Mouse (Mus musculus): ENCODE data around the gene Tiam2. TPM values are rescaled to one million over a fixed set of nuclear protein-coding genes. Genes with fewer than 3 reads are reported as not detected.

Gene Tiam2
- total and polyA plus RNA-seq, 3 experiments: 5.9 to 9.5 (median 9.4) TPM

- DNase-seq (ENCODE audit: extremely low read depth): no peak
- dilution Hi-C loops (cut with MboI; ENCODE audit: extremely low pct_ligation_motif_present, extremely low pct_unique_long_range_greater_than_20kb, low sequenced_read_pairs) (no loop called here), in situ Hi-C loops (cut with MboI; ENCODE audit: low pct_ligation_motif_present, low pct_unique_long_range_greater_than_20kb, low sequenced_read_pairs) (no loop called here)
- Histone ChIP-seq H3K79me2 (replicated peaks; ENCODE audit: control insufficient read depth, extremely low read depth, insufficient read depth, poor library complexity, severe bottlenecking) (no peaks in the 10 kb centered on the region), H3K4me1 (ENCODE audit: control insufficient read depth in 1 of 2, insufficient read depth in 2 of 2) (no peaks in the 10 kb centered on the region), H3K27ac (ENCODE audit: insufficient read depth, low read depth) (no peak overlapping the region), H3K36me3 (replicated peaks in 1 of 2; ENCODE audit: control insufficient read depth in 1 of 2, insufficient read depth in 1 of 2, low read length in 1 of 2) (peaks cover 6 to 63% of the 10 kb centered on the region in 2 experiments), H3K27me3 (replicated peaks) (no peaks in the 10 kb centered on the region), H3K9ac (ENCODE audit: insufficient read depth, low read depth) (no peak overlapping the region), H3K4me3 (replicated peaks in 1 of 3; ENCODE audit: low read depth in 2 of 3, low read length in 2 of 3, poor library complexity in 1 of 3) (no peak overlapping the region), H3K9me3 (replicated peaks; ENCODE audit: low read length) (no peaks in the 10 kb centered on the region), H3K4me2 (ENCODE audit: insufficient read depth, low read depth, poor library complexity, severe bottlenecking) (no peak overlapping the region)
- TF ChIP-seq ELF1 (IDR thresholded peaks at IDR 0.05; ENCODE audit: low read depth, low read length) (no peak), MAFK (IDR thresholded peaks at IDR 0.05; ENCODE audit: insufficient replicate concordance, low read length) (no peak), TBP (conservative IDR thresholded peaks at IDR 0.05; ENCODE audit: low read depth, low read length) (no peak), IRF4 (IDR thresholded peaks at IDR 0.05; ENCODE audit: low read depth, low read length) (no peak), SMC3 (IDR thresholded peaks at IDR 0.05; ENCODE audit: low read depth, low read length) (no peak), RAD21 (IDR thresholded peaks at IDR 0.05; ENCODE audit: low read depth, low read length) (no peak), GABPA (IDR thresholded peaks at IDR 0.05; ENCODE audit: insufficient replicate concordance, low read depth, low read length) (no peak), CHD2 (IDR thresholded peaks at IDR 0.05; ENCODE audit: low read length) (no peak), ETS1 (conservative IDR thresholded peaks at IDR 0.05; ENCODE audit: low read depth, low read length) (no peak), MAX (IDR thresholded peaks at IDR 0.05; ENCODE audit: low read length) (no peak), MAZ (IDR thresholded peaks at IDR 0.05; ENCODE audit: low read depth, low read length) (no peak), UBTF (IDR thresholded peaks at IDR 0.05; ENCODE audit: low read depth, low read length) (no peak), TCF12 (IDR thresholded peaks at IDR 0.05; ENCODE audit: low read depth, low read length) (no peak), ZMIZ1 (IDR thresholded peaks at IDR 0.05; ENCODE audit: low read depth, low read length) (no peak), JUN (IDR thresholded peaks at IDR 0.05; ENCODE audit: insufficient read depth, low read depth, low read length) (no peak), BHLHE40 (IDR thresholded peaks at IDR 0.05; ENCODE audit: low read depth, low read length) (no peak), PAX5 (IDR thresholded peaks at IDR 0.05; ENCODE audit: low read length) (no peak)
Observed at GRCm38 (mm10) chr17:3500076-3500475, 173.7 kb downstream of the Tiam2 start.

DNA sequence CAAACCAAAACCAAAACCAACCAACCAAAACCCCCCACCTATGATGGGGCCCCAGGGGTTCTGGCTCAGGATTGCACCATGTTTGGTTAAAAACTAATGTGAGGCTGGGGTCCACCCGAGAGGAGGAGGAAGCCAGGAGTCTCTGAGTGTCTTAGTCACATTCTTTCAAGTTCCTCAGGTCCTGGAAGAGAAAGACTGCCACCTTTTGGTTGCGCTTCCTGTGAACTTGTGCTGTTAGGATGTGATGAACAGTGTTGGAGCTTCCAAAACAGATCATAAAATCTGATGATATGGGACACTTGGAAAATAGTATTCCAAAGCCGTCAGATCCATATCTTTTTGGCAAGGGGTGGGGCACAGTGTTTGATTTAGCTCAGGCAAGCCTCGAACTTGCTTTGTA, 174.6 kb downstream of the Tiam2 start:
- no peaks in the 10 kb centered on the region for H3K27me3 ChIP-seq (replicated peaks)
- H3K27ac ChIP-seq (ENCODE audit: insufficient read depth, low read depth): no peak overlapping the region
- dilution Hi-C loops (cut with MboI; ENCODE audit: extremely low pct_ligation_motif_present, extremely low pct_unique_long_range_greater_than_20kb, low sequenced_read_pairs): no loop called here
- H3K36me3 ChIP-seq (replicated peaks in 1 of 2; ENCODE audit: control insufficient read depth in 1 of 2, insufficient read depth in 1 of 2, low read length in 1 of 2): peaks cover 7 to 63% of the 10 kb centered on the region in 2 experiments
- in situ Hi-C loops (cut with MboI; ENCODE audit: low pct_ligation_motif_present, low pct_unique_long_range_greater_than_20kb, low sequenced_read_pairs): no loop called here
- no peak for DNase-seq (ENCODE audit: extremely low read depth)
- H3K9me3 ChIP-seq (replicated peaks; ENCODE audit: low read length): no peaks in the 10 kb centered on the region
- H3K79me2 ChIP-seq (replicated peaks; ENCODE audit: control insufficient read depth, extremely low read depth, insufficient read depth, poor library complexity, severe bottlenecking): no peaks in the 10 kb centered on the region
- no peak overlapping the region for H3K4me2 ChIP-seq (ENCODE audit: insufficient read depth, low read depth, poor library complexity, severe bottlenecking)
- TF ChIP-seq CHD1 (IDR thresholded peaks at IDR 0.05; ENCODE audit: low read depth, low read length): no peak
- peak; percentile 16; the same call in 1 of the 2 replicates for TF ChIP-seq RAD21 (IDR thresholded peaks at IDR 0.05; ENCODE audit: low read depth, low read length)
- no peak for TF ChIP-seq IRF4 (IDR thresholded peaks at IDR 0.05; ENCODE audit: low read depth, low read length)
- peak in 1 of 2 experiments; percentile 46; a peak in 2 of 4 replicates for TF ChIP-seq CTCF (conservative IDR thresholded peaks at IDR 0.05 in 1 of 2, IDR thresholded peaks at IDR 0.05 in 1 of 2; ENCODE audit: low read depth in 2 of 2, low read length in 2 of 2)
- no peak for TF ChIP-seq HCFC1 (IDR thresholded peaks at IDR 0.05; ENCODE audit: low read depth, low read length)
- no peak overlapping the region for H3K4me3 ChIP-seq (replicated peaks in 1 of 3; ENCODE audit: low read depth in 2 of 3, low read length in 2 of 3, poor library complexity in 1 of 3)
- no peak overlapping the region for H3K9ac ChIP-seq (ENCODE audit: insufficient read depth, low read depth)
- H3K4me1 ChIP-seq (ENCODE audit: control insufficient read depth in 1 of 2, insufficient read depth in 2 of 2): no peaks in the 10 kb centered on the region
